Mouse (Mus musculus) stomach, embryonic 14.5 days (tissue): ENCODE measurements around the gene Cldn19. TPM values are rescaled to one million over a fixed set of nuclear protein-coding genes. Genes with fewer than 3 reads are reported as not detected.

Source experiments
- ATAC-seq: fragments of 200-750 bp; cut with Nextera tagmentation; 2 replicates; pipeline ENCODE4 v1.8.0; 2017; ENCODE audit warnings: low read depth, moderate TSS enrichment; ENCODE audit not compliant: insufficient number of reproducible peaks, insufficient read depth, low FRiP score
- H3K27ac ChIP-seq: fragments of 300-500 bp; sonication (generic); 2 replicates; pipeline ENCODE4 v1.5.1; 2014; ENCODE audit warnings: mild to moderate bottlenecking, low read length, moderate library complexity, mixed read lengths
- H3K27me3 ChIP-seq: fragments of 300-500 bp; sonication (generic); 2 replicates; pipeline ENCODE4 v1.6.1; 2014; ENCODE audit warnings: low read length, control low read depth, mixed read lengths; ENCODE audit not compliant: control insufficient read depth, insufficient read depth
- H3K36me3 ChIP-seq: fragments of 300-500 bp; sonication (generic); 2 replicates; pipeline ENCODE4 v1.6.1; 2014; ENCODE audit warnings: mild to moderate bottlenecking, control low read depth, low read length, moderate library complexity, mixed read lengths; ENCODE audit not compliant: control insufficient read depth, insufficient read depth
- H3K4me1 ChIP-seq: fragments of 300-500 bp; sonication (generic); 2 replicates; pipeline ENCODE4 v1.6.1; 2014; ENCODE audit warnings: low read length, control low read depth, mixed read lengths; ENCODE audit not compliant: control insufficient read depth, insufficient read depth
- H3K4me2 ChIP-seq: fragments of 300-500 bp; sonication (generic); replicated peaks from 2 replicates; pipeline ENCODE4 v1.6.1; 2014; ENCODE audit warnings: low read depth, low read length, control low read depth
- H3K4me3 ChIP-seq: fragments of 300-500 bp; sonication (generic); 2 replicates; pipeline ENCODE4 v1.5.1; 2014; ENCODE audit warnings: low read depth, low read length, control low read depth
- H3K9ac ChIP-seq: fragments of 300-500 bp; sonication (generic); replicated peaks from 2 replicates; pipeline ENCODE4 v1.6.1; 2014; ENCODE audit warnings: low read depth, mild to moderate bottlenecking, control low read depth, low read length, moderate library complexity, mixed read lengths
- H3K9me3 ChIP-seq: fragments of 300-500 bp; sonication (generic); 2 replicates; pipeline ENCODE4 v1.6.1; 2016; ENCODE audit warnings: low read depth, low read length, control low read depth; ENCODE audit not compliant: control insufficient read depth
- WGBS: fragments of 180-500 bp; shearing (Covaris S2); extraction: QIAGEN DNeasy Blood & Tissue Kit; methylation state at CpG from one replicate; pipeline ENCODE4 v1.1.7; 2014; 5-methylcytosine and 5-hydroxymethylcytosine counted together
- polyA plus RNA-seq: library from polyadenylated mRNA; unstranded; fragments of >200 nt; fragmentation: Nextera tagmentation; extraction: Ambion mirVana; gene quantifications from 2 replicates; pipeline ENCODE4 v1.2.1, GENCODE M21; 2014

Cldn19 gene
- polyA plus RNA-seq, 1 experiment from 2014 or later = not detected

DNA sequence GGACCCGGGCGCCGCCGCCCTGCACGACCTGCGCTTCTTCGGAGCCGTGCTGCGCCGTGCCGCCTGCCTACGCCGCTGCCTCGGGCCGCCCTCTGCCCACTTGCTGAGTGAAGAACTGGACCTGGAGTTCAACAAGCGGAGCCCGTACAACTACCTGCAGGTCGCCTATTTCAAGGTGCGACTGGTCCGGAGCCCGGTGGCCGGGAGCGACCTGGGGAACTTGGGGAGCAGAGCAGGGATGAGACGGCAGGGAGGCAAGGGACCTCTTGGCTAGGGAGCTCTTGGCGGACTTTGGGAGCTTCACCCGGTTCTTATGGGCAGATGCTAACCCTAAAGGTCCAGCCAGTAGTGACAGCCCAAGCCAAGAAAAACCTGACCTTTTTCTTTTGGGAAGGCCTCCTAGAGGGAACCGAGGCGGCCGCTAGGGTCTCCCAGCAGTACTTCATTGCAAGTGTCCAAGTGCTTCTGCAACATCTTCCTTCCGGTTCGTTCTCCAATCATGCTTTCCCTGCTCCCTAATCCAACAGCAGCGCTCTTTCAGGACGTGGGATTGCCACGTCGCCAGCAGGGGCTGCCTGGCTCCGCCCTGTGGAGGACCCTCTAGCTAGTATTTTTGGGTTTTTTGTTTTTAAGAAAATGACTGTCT lies 21.8 kb upstream of the Cldn19 start:
- ATAC-seq = no peak
- 0% methylated on average over 34 of the region's 36 CpGs for WGBS
- H3K27me3 ChIP-seq = no peaks in the 10 kb centered on the region

DNA sequence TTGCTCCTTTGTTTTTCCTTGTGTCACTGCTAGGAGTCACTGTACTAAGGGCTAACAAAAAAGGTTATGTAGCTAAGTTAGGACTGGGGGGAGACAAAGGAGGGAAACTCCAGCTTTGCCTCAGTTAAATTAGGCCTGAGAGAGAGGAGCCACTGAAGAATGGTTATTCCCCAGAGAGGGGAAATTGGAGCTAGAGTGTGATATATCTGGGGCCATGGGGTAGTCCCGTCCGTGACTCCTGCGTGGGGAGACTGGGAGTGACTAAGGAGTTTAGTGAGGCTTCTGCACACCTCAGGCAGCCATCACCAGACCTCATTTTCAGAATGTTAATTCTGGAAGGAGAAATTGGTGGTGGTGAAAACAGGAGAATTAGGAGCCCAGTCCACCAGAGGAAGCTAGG lies 20.9 kb upstream of the Cldn19 start:
- H3K9me3 ChIP-seq = no peaks in the 10 kb centered on the region
- no peak overlapping the region for H3K27ac ChIP-seq
- H3K9ac ChIP-seq = no peak overlapping the region
- H3K4me3 ChIP-seq = peak overlapping the region; percentile 71; the same call in 1 of the 2 replicates
- no peaks in the 10 kb centered on the region for H3K27me3 ChIP-seq
- peak overlapping the region; percentile 67 for H3K4me2 ChIP-seq
- peaks cover 6% of the 10 kb centered on the region; the same call in 1 of the 2 replicates for H3K4me1 ChIP-seq
- 85% methylated on average over 3 of the region's 3 CpGs for WGBS
- H3K36me3 ChIP-seq = peaks cover 5% of the 10 kb centered on the region
- ATAC-seq = no peak

More for the DNA sequence above, 21.8 kb upstream of the Cldn19 start:
- no peaks in the 10 kb centered on the region for H3K9me3 ChIP-seq
- H3K4me3 ChIP-seq = peak overlapping the region; percentile 71
- H3K27ac ChIP-seq = peak overlapping the region; percentile 48
- peak overlapping the region; percentile 67 for H3K4me2 ChIP-seq
- peaks cover 6% of the 10 kb centered on the region; the same call in 1 of the 2 replicates for H3K4me1 ChIP-seq
- peaks cover 7% of the 10 kb centered on the region for H3K36me3 ChIP-seq
- peak overlapping the region; percentile 72 for H3K9ac ChIP-seq

GRCm38 (mm10) chr4:119238661-119239060 lies 16.6 kb upstream of the Cldn19 start:
- peaks cover 20% of the 10 kb centered on the region for H3K36me3 ChIP-seq
- H3K27ac ChIP-seq = no peak overlapping the region
- no peak for ATAC-seq

DNA sequence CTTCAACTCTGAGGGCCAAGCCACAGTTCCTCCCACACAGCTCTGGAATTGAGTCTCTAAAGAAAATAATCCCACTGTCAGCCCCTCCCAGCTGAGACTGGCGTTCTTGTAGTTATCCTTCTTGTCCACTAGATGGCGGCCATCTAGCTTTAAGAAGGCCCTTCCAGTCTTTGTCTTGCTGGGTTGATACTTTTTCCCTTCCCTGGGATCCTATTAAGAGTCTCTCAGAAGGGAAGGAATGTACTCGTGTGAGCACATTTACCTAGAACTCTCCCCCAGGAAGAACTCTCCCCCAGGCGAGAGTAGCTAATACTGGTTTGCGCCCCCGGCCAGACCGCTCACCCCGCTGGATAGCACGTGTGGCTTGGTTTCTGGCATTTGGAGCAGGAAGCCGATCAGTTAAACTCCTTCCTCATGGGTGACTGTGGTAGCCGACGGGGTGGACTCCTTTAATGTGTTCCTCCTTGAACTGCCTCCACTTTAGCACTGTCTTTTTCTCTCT lies 16.0 kb upstream of the Cldn19 start:
- WGBS = 40% methylated on average over 12 of the region's 12 CpGs
- H3K4me3 ChIP-seq = no peak overlapping the region
- no peaks in the 10 kb centered on the region for H3K27me3 ChIP-seq
- no peaks in the 10 kb centered on the region for H3K9me3 ChIP-seq
- no peaks in the 10 kb centered on the region; the same call in 1 of the 2 replicates for H3K4me1 ChIP-seq
- H3K36me3 ChIP-seq = peaks cover 20% of the 10 kb centered on the region
- no peak overlapping the region for H3K4me2 ChIP-seq
- H3K9ac ChIP-seq = no peak overlapping the region; the same call in 1 of the 2 replicates
- peak; percentile 62; the same call in 1 of the 2 replicates for ATAC-seq
- no peak overlapping the region for H3K27ac ChIP-seq

More at GRCm38 (mm10) chr4:119238661-119239060, 16.6 kb upstream of the Cldn19 start:
- WGBS = 86% methylated on average over 3 of the region's 3 CpGs
- Histone ChIP-seq H3K4me1 (no peaks in the 10 kb centered on the region; the same call in 1 of the 2 replicates), H3K4me2 (no peak overlapping the region), H3K27me3 (no peaks in the 10 kb centered on the region), H3K4me3 (no peak overlapping the region), H3K9me3 (no peaks in the 10 kb centered on the region), H3K9ac (no peak overlapping the region)

GRCm38 (mm10) chr4:119241664-119242063 lies 13.6 kb upstream of the Cldn19 start:
- H3K36me3 ChIP-seq = peaks cover 20% of the 10 kb centered on the region
- no peak overlapping the region for H3K9ac ChIP-seq
- H3K4me3 ChIP-seq = no peak overlapping the region
- no peak overlapping the region for H3K27ac ChIP-seq
- H3K9me3 ChIP-seq = no peaks in the 10 kb centered on the region
- 89% methylated on average over 14 of the region's 14 CpGs for WGBS
- no peak for ATAC-seq
- H3K4me2 ChIP-seq = no peak overlapping the region
- no peaks in the 10 kb centered on the region; the same call in 1 of the 2 replicates for H3K4me1 ChIP-seq
- H3K27me3 ChIP-seq = no peaks in the 10 kb centered on the region

DNA sequence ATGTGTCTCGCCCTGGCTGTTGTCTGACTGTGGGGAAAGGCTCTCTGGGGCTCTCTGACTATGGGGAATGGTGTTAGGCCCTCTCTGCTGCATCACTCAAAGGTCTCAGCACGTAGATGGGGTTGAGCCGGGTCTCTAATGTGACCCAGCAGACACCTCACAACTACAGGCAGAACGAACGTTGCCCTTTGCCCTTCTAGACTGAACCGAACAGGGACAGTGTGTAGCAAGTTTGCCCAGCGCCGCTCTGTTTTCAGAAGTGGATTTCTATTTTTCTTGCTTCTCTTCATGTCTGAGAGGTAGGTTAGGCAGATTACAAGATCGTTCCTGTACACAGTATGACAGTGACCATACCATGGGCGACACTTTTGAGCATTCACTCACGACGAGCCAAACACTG lies 12.6 kb upstream of the Cldn19 start:
- Histone ChIP-seq H3K4me1 (no peaks in the 10 kb centered on the region; the same call in 1 of the 2 replicates), H3K4me3 (no peak overlapping the region), H3K27me3 (no peaks in the 10 kb centered on the region), H3K9ac (no peak overlapping the region), H3K27ac (no peak overlapping the region), H3K4me2 (no peak overlapping the region), H3K9me3 (no peaks in the 10 kb centered on the region), H3K36me3 (peaks cover 17% of the 10 kb centered on the region)
- WGBS = 91% methylated on average over 12 of the region's 12 CpGs
- ATAC-seq = no peak

- no peaks in the 10 kb centered on the region for H3K4me1 ChIP-seq
- H3K27me3 ChIP-seq = no peaks in the 10 kb centered on the region
- peaks cover 17% of the 10 kb centered on the region for H3K36me3 ChIP-seq
- H3K9ac ChIP-seq = no peak overlapping the region
- H3K4me2 ChIP-seq = no peak overlapping the region
- no peak for ATAC-seq
- no peaks in the 10 kb centered on the region for H3K9me3 ChIP-seq
- H3K27ac ChIP-seq = no peak overlapping the region
- WGBS = 72% methylated on average over 22 of the region's 22 CpGs
- no peak overlapping the region for H3K4me3 ChIP-seq
These were observed 10.6 kb upstream of the Cldn19 start for GRCm38 (mm10) chr4:119244468-119245240.

- H3K9me3 ChIP-seq = no peaks in the 10 kb centered on the region
- no peak overlapping the region for H3K4me3 ChIP-seq
- H3K27me3 ChIP-seq = no peaks in the 10 kb centered on the region
- WGBS = 74% methylated on average over 7 of the region's 7 CpGs
- H3K4me1 ChIP-seq = no peaks in the 10 kb centered on the region
- no peak for ATAC-seq
- no peak overlapping the region for H3K9ac ChIP-seq
- H3K27ac ChIP-seq = no peak overlapping the region
- H3K36me3 ChIP-seq = peaks cover 17% of the 10 kb centered on the region
- H3K4me2 ChIP-seq = no peak overlapping the region
These were observed 9.7 kb upstream of the Cldn19 start for GRCm38 (mm10) chr4:119245556-119245955.
